Mouse (Mus musculus) embryonic facial prominence, embryonic 15.5 days (tissue): ENCODE measurements around the gene Plpp3. TPM values are rescaled to one million over a fixed set of nuclear protein-coding genes. Genes with fewer than 3 reads are reported as not detected.

Experiments
- ATAC-seq: fragments of 200-750 bp; cut with Nextera tagmentation; 2 replicates; pipeline ENCODE4 v1.8.0; 2017; ENCODE audit warnings: low read depth, moderate TSS enrichment; ENCODE audit not compliant: insufficient number of reproducible peaks, low FRiP score, low TSS enrichment
- H3K27ac ChIP-seq: fragments of 300-500 bp; sonication (generic); replicated peaks from 2 replicates; pipeline ENCODE4 v1.5.1; 2015; ENCODE audit warnings: mild to moderate bottlenecking, inconsistent platforms
- H3K27me3 ChIP-seq: fragments of 300-500 bp; sonication (generic); 2 replicates; pipeline ENCODE4 v1.6.1; 2015; ENCODE audit warnings: inconsistent platforms
- H3K36me3 ChIP-seq: fragments of 300-500 bp; sonication (generic); 2 replicates; pipeline ENCODE4 v1.6.1; 2015; ENCODE audit warnings: mild to moderate bottlenecking, inconsistent platforms
- H3K4me1 ChIP-seq: fragments of 300-500 bp; sonication (generic); 2 replicates; pipeline ENCODE4 v1.6.1; 2015; ENCODE audit warnings: inconsistent platforms
- H3K4me2 ChIP-seq: fragments of 300-500 bp; sonication (generic); replicated peaks from 2 replicates; pipeline ENCODE4 v1.6.1; 2015; ENCODE audit warnings: mild to moderate bottlenecking, inconsistent platforms
- H3K4me3 ChIP-seq: fragments of 300-500 bp; sonication (generic); replicated peaks from 2 replicates; pipeline ENCODE4 v1.5.1; 2015; ENCODE audit warnings: mild to moderate bottlenecking, inconsistent platforms
- H3K9ac ChIP-seq: fragments of 300-500 bp; sonication (generic); 2 replicates; pipeline ENCODE4 v1.6.1; 2015; ENCODE audit warnings: inconsistent platforms
- H3K9me3 ChIP-seq: fragments of 300-500 bp; sonication (generic); replicated peaks from 2 replicates; pipeline ENCODE4 v1.6.1; 2016; ENCODE audit warnings: inconsistent platforms
- WGBS: fragments of 180-500 bp; shearing (Covaris S2); methylation state at CpG from one replicate; pipeline ENCODE4 v1.1.7; 2015; 5-methylcytosine and 5-hydroxymethylcytosine counted together
- polyA plus RNA-seq: library from polyadenylated mRNA; unstranded; fragments of >200 nt; fragmentation: Nextera tagmentation; extraction: Ambion mirVana; gene quantifications from 2 replicates; pipeline ENCODE4 v1.2.1, GENCODE M21; 2015

The Plpp3 gene
- polyA plus RNA-seq, 1 experiment from 2014 or later: 190 TPM

GRCm38 (mm10) chr4:105175255-105176035 lies 18.3 kb downstream of the Plpp3 start:
- no peak overlapping the region for H3K4me3 ChIP-seq
- ATAC-seq: peak; percentile 71
- peaks cover 21% of the 10 kb centered on the region for H3K36me3 ChIP-seq
- 0 out of 2 replicates have a peak overlapping the region, but pooled peaks have one; percentile 39 for H3K27ac ChIP-seq
- H3K27me3 ChIP-seq: no peaks in the 10 kb centered on the region
- H3K4me1 ChIP-seq: peaks cover 43% of the 10 kb centered on the region
- H3K9ac ChIP-seq: no peak overlapping the region
- no peaks in the 10 kb centered on the region for H3K9me3 ChIP-seq
- WGBS: 51% methylated on average over 16 of the region's 16 CpGs
- H3K4me2 ChIP-seq: no peak overlapping the region

GRCm38 (mm10) chr4:105181014-105181658 lies 24.0 kb downstream of the Plpp3 start:
- H3K27ac ChIP-seq: no peak overlapping the region; the same call in 1 of the 2 replicates

GRCm38 (mm10) chr4:105181659-105182167 lies 24.6 kb downstream of the Plpp3 start:
- H3K36me3 ChIP-seq: peaks cover 9% of the 10 kb centered on the region
- H3K27me3 ChIP-seq: no peaks in the 10 kb centered on the region
- ATAC-seq: no peak
- no peak overlapping the region for H3K4me3 ChIP-seq
- no peak overlapping the region for H3K27ac ChIP-seq
- H3K4me2 ChIP-seq: no peak overlapping the region
- 54% methylated on average over 3 of the region's 3 CpGs for WGBS
- peaks cover 59% of the 10 kb centered on the region for H3K4me1 ChIP-seq
- H3K9me3 ChIP-seq: no peaks in the 10 kb centered on the region
- no peak overlapping the region for H3K9ac ChIP-seq

More at GRCm38 (mm10) chr4:105181014-105181658, 24.0 kb downstream of the Plpp3 start:
- Histone ChIP-seq H3K4me3 (no peak overlapping the region), H3K27me3 (no peaks in the 10 kb centered on the region), H3K4me1 (peaks cover 55% of the 10 kb centered on the region), H3K9ac (no peak overlapping the region), H3K36me3 (peaks cover 14% of the 10 kb centered on the region), H3K4me2 (no peak overlapping the region), H3K9me3 (no peaks in the 10 kb centered on the region)
- ATAC-seq: no peak
- WGBS: 43% methylated on average over 16 of the region's 16 CpGs

- peaks cover 63% of the 10 kb centered on the region for H3K4me1 ChIP-seq
- H3K9ac ChIP-seq: no peak overlapping the region
- no peaks in the 10 kb centered on the region for H3K27me3 ChIP-seq
- no peak overlapping the region for H3K4me2 ChIP-seq
- no peak for ATAC-seq
- WGBS: 48% methylated on average over 5 of the region's 5 CpGs
- no peak overlapping the region for H3K4me3 ChIP-seq
- H3K9me3 ChIP-seq: no peaks in the 10 kb centered on the region
- H3K36me3 ChIP-seq: peaks cover 7% of the 10 kb centered on the region
- H3K27ac ChIP-seq: no peak overlapping the region
These were observed 25.1 kb downstream of the Plpp3 start for GRCm38 (mm10) chr4:105182249-105182648.

- Histone ChIP-seq H3K4me3 (no peak overlapping the region), H3K9ac (no peak overlapping the region), H3K4me1 (peaks cover 69% of the 10 kb centered on the region), H3K9me3 (no peaks in the 10 kb centered on the region), H3K36me3 (peaks cover 4% of the 10 kb centered on the region; the same call in 1 of the 2 replicates), H3K4me2 (no peak overlapping the region), H3K27me3 (no peaks in the 10 kb centered on the region), H3K27ac (no peak overlapping the region)
- 47% methylated on average over 4 of the region's 4 CpGs for WGBS
- no peak for ATAC-seq
These were observed 27.3 kb downstream of the Plpp3 start for GRCm38 (mm10) chr4:105184490-105184889.

GRCm38 (mm10) chr4:105184924-105185323 lies 27.8 kb downstream of the Plpp3 start:
- no peak overlapping the region for H3K27ac ChIP-seq
- ATAC-seq: no peak
- 65% methylated on average over 6 of the region's 6 CpGs for WGBS
- no peaks in the 10 kb centered on the region for H3K27me3 ChIP-seq
- no peaks in the 10 kb centered on the region for H3K9me3 ChIP-seq
- peaks cover 4% of the 10 kb centered on the region; the same call in 1 of the 2 replicates for H3K36me3 ChIP-seq
- H3K9ac ChIP-seq: no peak overlapping the region
- no peak overlapping the region for H3K4me3 ChIP-seq
- H3K4me2 ChIP-seq: no peak overlapping the region
- peaks cover 68% of the 10 kb centered on the region for H3K4me1 ChIP-seq

GRCm38 (mm10) chr4:105186654-105187053 lies 29.5 kb downstream of the Plpp3 start:
- Histone ChIP-seq H3K4me1 (peaks cover 70% of the 10 kb centered on the region), H3K9me3 (no peaks in the 10 kb centered on the region), H3K36me3 (peaks cover 4% of the 10 kb centered on the region; the same call in 1 of the 2 replicates), H3K27ac (no peak overlapping the region), H3K4me2 (no peak overlapping the region), H3K9ac (no peak overlapping the region), H3K4me3 (no peak overlapping the region), H3K27me3 (no peaks in the 10 kb centered on the region)
- no peak for ATAC-seq
- WGBS: 86% methylated on average over 10 of the region's 10 CpGs

GRCm38 (mm10) chr4:105187873-105188272 lies 30.7 kb downstream of the Plpp3 start:
- 88% methylated on average over 7 of the region's 7 CpGs for WGBS
- no peak overlapping the region for H3K9ac ChIP-seq
- peaks cover 70% of the 10 kb centered on the region for H3K4me1 ChIP-seq
- no peak for ATAC-seq
- H3K27me3 ChIP-seq: no peaks in the 10 kb centered on the region
- H3K36me3 ChIP-seq: peaks cover 4% of the 10 kb centered on the region; the same call in 1 of the 2 replicates
- H3K27ac ChIP-seq: no peak overlapping the region
- H3K4me3 ChIP-seq: no peak overlapping the region
- no peak overlapping the region for H3K4me2 ChIP-seq
- H3K9me3 ChIP-seq: no peaks in the 10 kb centered on the region

- Histone ChIP-seq H3K4me1 (peaks cover 75% of the 10 kb centered on the region), H3K4me2 (no peak overlapping the region), H3K9ac (no peak overlapping the region), H3K27me3 (no peaks in the 10 kb centered on the region), H3K9me3 (no peaks in the 10 kb centered on the region), H3K27ac (0 out of 2 replicates have a peak overlapping the region, but pooled peaks have one; percentile 11), H3K36me3 (no peaks in the 10 kb centered on the region), H3K4me3 (no peak overlapping the region)
- 72% methylated on average over 7 of the region's 7 CpGs for WGBS
- no peak for ATAC-seq
These were observed 31.7 kb downstream of the Plpp3 start for GRCm38 (mm10) chr4:105188801-105189200.

- H3K27ac ChIP-seq: no peak overlapping the region
- peaks cover 66% of the 10 kb centered on the region for H3K4me1 ChIP-seq
These were observed 33.7 kb downstream of the Plpp3 start for GRCm38 (mm10) chr4:105190826-105191225.

GRCm38 (mm10) chr4:105191550-105191949 lies 34.4 kb downstream of the Plpp3 start:
- peaks cover 59% of the 10 kb centered on the region for H3K4me1 ChIP-seq
- peaks cover 16% of the 10 kb centered on the region; the same call in 1 of the 2 replicates for H3K36me3 ChIP-seq
- no peak overlapping the region for H3K9ac ChIP-seq
- H3K4me3 ChIP-seq: no peak overlapping the region
- peak overlapping the region; percentile 34 for H3K27ac ChIP-seq
- no peaks in the 10 kb centered on the region for H3K27me3 ChIP-seq
- ATAC-seq: no peak
- H3K9me3 ChIP-seq: no peaks in the 10 kb centered on the region
- H3K4me2 ChIP-seq: no peak overlapping the region
- WGBS: 38% methylated on average over 5 of the region's 5 CpGs

More at GRCm38 (mm10) chr4:105190826-105191225, 33.7 kb downstream of the Plpp3 start:
- Histone ChIP-seq H3K36me3 (peaks cover 12% of the 10 kb centered on the region; the same call in 1 of the 2 replicates), H3K4me2 (no peak overlapping the region), H3K4me3 (no peak overlapping the region), H3K9me3 (no peaks in the 10 kb centered on the region), H3K9ac (no peak overlapping the region), H3K27me3 (no peaks in the 10 kb centered on the region)
- WGBS: 45% methylated on average over 4 of the region's 4 CpGs
- ATAC-seq: no peak
